Mouse (Mus musculus) embryonic facial prominence, embryonic 12.5 days (tissue): ENCODE data around the gene H2afx. TPM values are rescaled to one million over a fixed set of nuclear protein-coding genes. Genes with fewer than 3 reads are reported as not detected.
"Not testable (repeated sequence)": the region's sequence is repeated elsewhere in the genome, so short reads cannot be mapped to it uniquely, and the experiment has no call there.

Experiments used
- ATAC-seq: fragments of 200-750 bp; cut with Nextera tagmentation; 2 replicates; pipeline ENCODE4 v1.8.0; 2017; ENCODE audit not compliant: insufficient number of reproducible peaks, insufficient read depth, low FRiP score, low TSS enrichment
- H3K27ac ChIP-seq: fragments of 300-500 bp; sonication (generic); 2 replicates; pipeline ENCODE4 v1.5.1; 2016; ENCODE audit warnings: mild to moderate bottlenecking
- H3K27me3 ChIP-seq: fragments of 300-500 bp; sonication (generic); 2 replicates; pipeline ENCODE4 v1.6.1; 2016; ENCODE audit warnings: mild to moderate bottlenecking, moderate library complexity
- H3K36me3 ChIP-seq: fragments of 300-500 bp; sonication (generic); 2 replicates; pipeline ENCODE4 v1.6.1; 2016; ENCODE audit warnings: mild to moderate bottlenecking
- H3K4me1 ChIP-seq: fragments of 300-500 bp; sonication (generic); 2 replicates; pipeline ENCODE4 v1.6.1; 2016
- H3K4me2 ChIP-seq: fragments of 300-500 bp; sonication (generic); replicated peaks from 2 replicates; pipeline ENCODE4 v1.6.1; 2016; ENCODE audit warnings: mild to moderate bottlenecking, moderate library complexity
- H3K4me3 ChIP-seq: fragments of 300-500 bp; sonication (generic); 2 replicates; pipeline ENCODE4 v1.5.1; 2016; ENCODE audit warnings: mild to moderate bottlenecking
- H3K9ac ChIP-seq: fragments of 300-500 bp; sonication (generic); 2 replicates; pipeline ENCODE4 v1.6.1; 2016; ENCODE audit warnings: mild to moderate bottlenecking, moderate library complexity
- H3K9me3 ChIP-seq: fragments of 300-500 bp; sonication (generic); 2 replicates; pipeline ENCODE4 v1.6.1; 2016; ENCODE audit warnings: mild to moderate bottlenecking, moderate library complexity
- WGBS: fragments of 180-500 bp; shearing (Covaris S2); methylation state at CpG from one replicate; pipeline ENCODE4 v1.1.7; 2016; 5-methylcytosine and 5-hydroxymethylcytosine counted together
- polyA plus RNA-seq: library from polyadenylated mRNA; unstranded; fragments of >200 nt; fragmentation: Nextera tagmentation; extraction: Ambion mirVana; gene quantifications from 2 replicates; pipeline ENCODE4 v1.2.1, GENCODE M21; 2016

The H2afx gene
- polyA plus RNA-seq, 1 experiment from 2014 or later, result 399 TPM

GRCm38 (mm10) chr9:44332918-44333638 is 1.4 kb upstream of the H2afx start:
- H3K36me3 ChIP-seq, result peaks cover 61% of the 10 kb centered on the region

GRCm38 (mm10) chr9:44335331-44336092 is 1.0 kb downstream of the H2afx start:
- Histone ChIP-seq H3K9me3 (no peaks in the 10 kb centered on the region), H3K4me3 (peak overlapping the region; percentile 96), H3K27ac (peak overlapping the region; percentile 98), H3K36me3 (peaks cover 60% of the 10 kb centered on the region), H3K27me3 (no peaks in the 10 kb centered on the region), H3K9ac (peak overlapping the region; percentile 98), H3K4me1 (peaks cover 15% of the 10 kb centered on the region), H3K4me2 (peak overlapping the region; percentile 78)
- ATAC-seq, result no peak
- WGBS, result under 1% methylated on average over 50 of the region's 50 CpGs

More at GRCm38 (mm10) chr9:44332918-44333638, 1.4 kb upstream of the H2afx start:
- Histone ChIP-seq H3K4me1 (peaks cover 16% of the 10 kb centered on the region), H3K4me2 (no peak overlapping the region), H3K27ac (no peak overlapping the region), H3K27me3 (no peaks in the 10 kb centered on the region), H3K9me3 (no peaks in the 10 kb centered on the region), H3K4me3 (no peak overlapping the region), H3K9ac (no peak overlapping the region)
- no peak for ATAC-seq
- WGBS, result 95% methylated on average over 13 of the region's 13 CpGs

GRCm38 (mm10) chr9:44336093-44336406 is 1.6 kb downstream of the H2afx start:
- Histone ChIP-seq H3K27me3 (no peaks in the 10 kb centered on the region), H3K9ac (peak overlapping the region; percentile 98), H3K9me3 (no peaks in the 10 kb centered on the region), H3K4me1 (peaks cover 15% of the 10 kb centered on the region), H3K4me3 (peak overlapping the region; percentile 96), H3K27ac (peak overlapping the region; percentile 98), H3K4me2 (peak overlapping the region; percentile 78), H3K36me3 (peaks cover 55% of the 10 kb centered on the region)
- ATAC-seq, result no peak
- WGBS, result 3% methylated on average over 5 of the region's 5 CpGs

GRCm38 (mm10) chr9:44336513-44336912 is 2.0 kb downstream of the H2afx start:
- 34% methylated on average over 4 of the region's 4 CpGs for WGBS
- peaks cover 55% of the 10 kb centered on the region for H3K36me3 ChIP-seq

GRCm38 (mm10) chr9:44336964-44337363 is 2.5 kb downstream of the H2afx start:
- H3K4me3 ChIP-seq, result peak overlapping the region; percentile 96
- WGBS, result 68% methylated on average over 3 of the region's 3 CpGs
- no peak overlapping the region for H3K27ac ChIP-seq
- peak overlapping the region; percentile 98 for H3K9ac ChIP-seq
- H3K4me1 ChIP-seq, result peaks cover 15% of the 10 kb centered on the region
- peaks cover 51% of the 10 kb centered on the region for H3K36me3 ChIP-seq
- no peaks in the 10 kb centered on the region for H3K9me3 ChIP-seq
- no peak for ATAC-seq
- H3K27me3 ChIP-seq, result no peaks in the 10 kb centered on the region
- peak overlapping the region; percentile 78 for H3K4me2 ChIP-seq

More at GRCm38 (mm10) chr9:44336513-44336912, 2.0 kb downstream of the H2afx start:
- H3K9me3 ChIP-seq, ATAC-seq, H3K27me3 ChIP-seq, H3K27ac ChIP-seq: not testable (repeated sequence)
- Histone ChIP-seq H3K4me2 (peak overlapping the region; percentile 78), H3K4me1 (peaks cover 15% of the 10 kb centered on the region), H3K9ac (peak overlapping the region; percentile 98), H3K4me3 (peak overlapping the region; percentile 96)

- Histone ChIP-seq H3K4me3 (peak overlapping the region; percentile 96; the same call in 1 of the 2 replicates), H3K4me1 (peaks cover 17% of the 10 kb centered on the region), H3K27ac (no peak overlapping the region), H3K9me3 (no peaks in the 10 kb centered on the region), H3K27me3 (no peaks in the 10 kb centered on the region), H3K4me2 (peak overlapping the region; percentile 78), H3K36me3 (peaks cover 47% of the 10 kb centered on the region), H3K9ac (peak overlapping the region; percentile 98; the same call in 1 of the 2 replicates)
- 71% methylated on average over 9 of the region's 9 CpGs for WGBS
- ATAC-seq, result no peak
Observed at GRCm38 (mm10) chr9:44337436-44338169, 3.1 kb downstream of the H2afx start.

GRCm38 (mm10) chr9:44338574-44338973 is 4.1 kb downstream of the H2afx start:
- no peak for ATAC-seq
- Histone ChIP-seq H3K27ac (no peak overlapping the region), H3K4me3 (no peak overlapping the region), H3K36me3 (peaks cover 37% of the 10 kb centered on the region), H3K9ac (no peak overlapping the region), H3K27me3 (no peaks in the 10 kb centered on the region), H3K9me3 (no peaks in the 10 kb centered on the region), H3K4me2 (no peak overlapping the region), H3K4me1 (peaks cover 24% of the 10 kb centered on the region)
- WGBS, result 82% methylated on average over 5 of the region's 5 CpGs

GRCm38 (mm10) chr9:44341487-44341886 is 7.0 kb downstream of the H2afx start:
- WGBS, result 91% methylated on average over 5 of the region's 5 CpGs
- no peak overlapping the region for H3K9ac ChIP-seq
- no peaks in the 10 kb centered on the region for H3K27me3 ChIP-seq
- peaks cover 27% of the 10 kb centered on the region for H3K4me1 ChIP-seq
- no peaks in the 10 kb centered on the region for H3K9me3 ChIP-seq
- peaks cover 38% of the 10 kb centered on the region for H3K36me3 ChIP-seq
- H3K27ac ChIP-seq, result no peak overlapping the region
- no peak for ATAC-seq
- H3K4me2 ChIP-seq, result no peak overlapping the region
- H3K4me3 ChIP-seq, result no peak overlapping the region

GRCm38 (mm10) chr9:44342173-44342572 is 7.7 kb downstream of the H2afx start:
- Histone ChIP-seq H3K4me3 (no peak overlapping the region), H3K4me2 (0 out of 2 replicates have a peak overlapping the region, but pooled peaks have one; percentile 81), H3K27ac (no peak overlapping the region), H3K9ac (no peak overlapping the region), H3K27me3 (no peaks in the 10 kb centered on the region), H3K36me3 (peaks cover 39% of the 10 kb centered on the region), H3K4me1 (peaks cover 20% of the 10 kb centered on the region), H3K9me3 (no peaks in the 10 kb centered on the region)
- WGBS, result 74% methylated on average over 3 of the region's 3 CpGs
- no peak for ATAC-seq

GRCm38 (mm10) chr9:44342605-44343004 is 8.1 kb downstream of the H2afx start:
- Histone ChIP-seq H3K27me3 (no peaks in the 10 kb centered on the region), H3K9me3 (no peaks in the 10 kb centered on the region), H3K36me3 (peaks cover 39% of the 10 kb centered on the region), H3K4me1 (peaks cover 16% of the 10 kb centered on the region), H3K9ac (peak overlapping the region; percentile 84; the same call in 1 of the 2 replicates), H3K4me2 (peak overlapping the region; percentile 81), H3K27ac (0 out of 2 replicates have a peak overlapping the region, but pooled peaks have one; percentile 97), H3K4me3 (peak overlapping the region; percentile 81)
- ATAC-seq, result no peak
- WGBS, result 87% methylated on average over 1 of the region's 1 CpGs

- Histone ChIP-seq H3K27ac (peak overlapping the region; percentile 97), H3K9me3 (no peaks in the 10 kb centered on the region), H3K4me1 (peaks cover 13% of the 10 kb centered on the region), H3K4me3 (peak overlapping the region; percentile 81), H3K36me3 (peaks cover 41% of the 10 kb centered on the region), H3K27me3 (no peaks in the 10 kb centered on the region), H3K9ac (peak overlapping the region; percentile 84), H3K4me2 (peak overlapping the region; percentile 81)
- 11% methylated on average over 6 of the region's 6 CpGs for WGBS
- ATAC-seq, result no peak; the same call in 1 of the 2 replicates
Observed at GRCm38 (mm10) chr9:44343290-44343689, 8.8 kb downstream of the H2afx start.
